Comparison of ENCODE assay signal across 8 mouse cellular contexts in genomic region chr3:88536103-88536930, GRCm38 (mm10). TPM values are rescaled to one million over a fixed set of nuclear protein-coding genes. Genes with fewer than 3 reads are reported as not detected.
A peak's percentile ranks its signal among the peaks of the same experiment; 100 is the strongest.
DNase-seq lines count a peak whose midpoint lies in the region; ATAC-seq lines count a peak whose summit lies in the region.

No protein-coding gene starts in this region.

- 6% methylated on average over 64 of the region's 64 CpGs for WGBS in intestine, embryonic 15.5 days

- H3K9ac ChIP-seq in intestine, embryonic 15.5 days: peak overlapping the region; percentile 33

- intact Hi-C loops in gastrocnemius, postnatal 36 days (cut with DNase I): no loop called here

- H3K4me3 ChIP-seq in erythroblast, embryonic 14.5 days (replicated peaks): peak overlapping the region; percentile 64
- peak overlapping the region; percentile 56 for H3K4me3 ChIP-seq in intestine, embryonic 15.5 days (replicated peaks)

- H3K36me3 ChIP-seq in erythroblast, embryonic 14.5 days (ENCODE audit: control insufficient read depth): no peaks in the 10 kb centered on the region
- H3K36me3 ChIP-seq in intestine, embryonic 15.5 days: peaks cover 22% of the 10 kb centered on the region

- peak overlapping the region; percentile 82 for H3K4me2 ChIP-seq in intestine, embryonic 15.5 days (replicated peaks)

- peak; percentile 63 for DNase-seq in embryo, embryonic 11.5 days (ENCODE audit: low read depth, low spot score)
- peak; percentile 77 to 78 for DNase-seq in gastrocnemius, postnatal 36 days
- DNase-seq in left cerebral cortex, adult 8-10 months (ENCODE audit: low spot score in 2 of 2): peak; percentile 51 to 86
- DNase-seq in lung, postnatal 4 days: peak; percentile 84 to 90
- peak; percentile 79 for DNase-seq in skeletal muscle tissue, adult 2 months (ENCODE audit: low read depth, low spot score)

- H3K9me3 ChIP-seq in erythroblast, embryonic 14.5 days (ENCODE audit: control insufficient read depth, low read length): no peaks in the 10 kb centered on the region
- no peaks in the 10 kb centered on the region for H3K9me3 ChIP-seq in intestine, embryonic 15.5 days

- ATAC-seq in erythroblast, adult 5-6 weeks (replicated peaks; ENCODE audit: low FRiP score, poor library complexity, severe bottlenecking): no peak
- ATAC-seq in intestine, embryonic 15.5 days: peak; percentile 62

- peaks cover 20% of the 10 kb centered on the region for H3K27me3 ChIP-seq in erythroblast, embryonic 14.5 days (ENCODE audit: control insufficient read depth)
- H3K27me3 ChIP-seq in intestine, embryonic 15.5 days (replicated peaks): no peaks in the 10 kb centered on the region

- peak overlapping the region; percentile 64 for H3K27ac ChIP-seq in intestine, embryonic 15.5 days

- peaks cover 51% of the 10 kb centered on the region for H3K4me1 ChIP-seq in erythroblast, embryonic 14.5 days (ENCODE audit: control insufficient read depth)
- peaks cover 55% of the 10 kb centered on the region for H3K4me1 ChIP-seq in intestine, embryonic 15.5 days (replicated peaks)

RNA-seq across cellular contexts. Expression of gene Mex3a, which starts 4.1 kb away (rescaled TPM):
- polyA plus RNA-seq in erythroblast, embryonic 14.5 days (2012): 0.01 and 0.02 TPM in 2 replicates
- 0.19 and 1.5 TPM in 2 replicates for total RNA-seq in erythroblast, adult 5-6 weeks (2015; ENCODE audit: low replicate concordance)
- 0.34 TPM in 1 of 2 replicates, not detected in the other for total RNA-seq in erythroblast, adult 5-6 weeks (2017; ENCODE audit: low replicate concordance)
- under 1 TPM; 0.17 to 0.33 TPM for total RNA-seq in gastrocnemius, postnatal 36 days (2021)
- polyA plus RNA-seq in intestine, embryonic 15.5 days (2015; fragmentation: Nextera tagmentation; extraction: Ambion mirVana): 9.6 and 11.2 TPM in 2 replicates
- total RNA-seq in left cerebral cortex, adult 8-10 months (2022): 1 to 10 TPM; 2.3 to 3.1 (median 2.6) TPM

RNA-seq across cellular contexts. Expression of gene Rab25, which starts 11.8 kb away (rescaled TPM):
- not detected in 2 replicates for polyA plus RNA-seq in erythroblast, embryonic 14.5 days (2012)
- not detected in 2 replicates for total RNA-seq in erythroblast, adult 5-6 weeks (2015; ENCODE audit: low replicate concordance)
- not detected in 2 replicates for total RNA-seq in erythroblast, adult 5-6 weeks (2017; ENCODE audit: low replicate concordance)
- not detected for total RNA-seq in gastrocnemius, postnatal 36 days (2021)
- 75.2 and 89.8 TPM in 2 replicates for polyA plus RNA-seq in intestine, embryonic 15.5 days (2015; fragmentation: Nextera tagmentation; extraction: Ambion mirVana)
- not detected for total RNA-seq in left cerebral cortex, adult 8-10 months (2022)

RNA-seq across cellular contexts. Expression of gene Lamtor2, which starts 16.6 kb away (rescaled TPM):
- polyA plus RNA-seq in erythroblast, embryonic 14.5 days (2012): 7.4 and 12.2 TPM in 2 replicates
- 4.2 and 8.6 TPM in 2 replicates for total RNA-seq in erythroblast, adult 5-6 weeks (2015; ENCODE audit: low replicate concordance)
- total RNA-seq in erythroblast, adult 5-6 weeks (2017; ENCODE audit: low replicate concordance): 14.3 and 15.8 TPM in 2 replicates
- total RNA-seq in gastrocnemius, postnatal 36 days (2021): 10 to 100 TPM; 70.6 to 76.1 TPM
- polyA plus RNA-seq in intestine, embryonic 15.5 days (2015; fragmentation: Nextera tagmentation; extraction: Ambion mirVana): 188 and 231 TPM in 2 replicates
- 100 to 1,000 TPM; 102 to 133 (median 110) TPM for total RNA-seq in left cerebral cortex, adult 8-10 months (2022)

RNA-seq across cellular contexts. Expression of gene Ubqln4, which starts 17.2 kb away (rescaled TPM):
- polyA plus RNA-seq in erythroblast, embryonic 14.5 days (2012): 2.6 and 3.1 TPM in 2 replicates
- 5.4 and 7.9 TPM in 2 replicates for total RNA-seq in erythroblast, adult 5-6 weeks (2015; ENCODE audit: low replicate concordance)
- total RNA-seq in erythroblast, adult 5-6 weeks (2017; ENCODE audit: low replicate concordance): 5.7 and 10.0 TPM in 2 replicates
- total RNA-seq in gastrocnemius, postnatal 36 days (2021): 10 to 100 TPM; 73.6 to 77.4 TPM
- 43.6 and 43.7 TPM in 2 replicates for polyA plus RNA-seq in intestine, embryonic 15.5 days (2015; fragmentation: Nextera tagmentation; extraction: Ambion mirVana)
- total RNA-seq in left cerebral cortex, adult 8-10 months (2022): 100 to 1,000 TPM; 121 to 142 (median 129) TPM

RNA-seq across cellular contexts. Expression of gene Lmna, which starts 26.6 kb away (rescaled TPM):
- polyA plus RNA-seq in erythroblast, embryonic 14.5 days (2012): 137 and 158 TPM in 2 replicates
- 6.9 and 9.0 TPM in 2 replicates for total RNA-seq in erythroblast, adult 5-6 weeks (2015; ENCODE audit: low replicate concordance)
- total RNA-seq in erythroblast, adult 5-6 weeks (2017; ENCODE audit: low replicate concordance): 45.6 and 52.7 TPM in 2 replicates
- total RNA-seq in gastrocnemius, postnatal 36 days (2021): 10 to 100 TPM; 75.3 to 79.8 TPM
- polyA plus RNA-seq in intestine, embryonic 15.5 days (2015; fragmentation: Nextera tagmentation; extraction: Ambion mirVana): 120 TPM in 2 replicates
- total RNA-seq in left cerebral cortex, adult 8-10 months (2022): 10 to 100 TPM; 50.1 to 67.5 (median 60.3) TPM

Comparison
In these comparisons a context has a peak if more than half of its experiments do, and no peak if none do; other contexts are left out.
1. RNA of gene Lamtor2, which starts 16.6 kb away (total RNA-seq): 102 to 133 TPM in left cerebral cortex, adult 8-10 months and 70.6 to 76.1 TPM in gastrocnemius, postnatal 36 days; 4.2 to 15.8 TPM in erythroblast, adult 5-6 weeks; every median in the first group is over 4 times any median in the second.
2. Peak in every context shown above with its lines, with median percentiles within 50 percentile points of each other: DNase-seq.